Comparison of ENCODE assay signal across 8 mouse cellular contexts in the genomic region with DNA sequence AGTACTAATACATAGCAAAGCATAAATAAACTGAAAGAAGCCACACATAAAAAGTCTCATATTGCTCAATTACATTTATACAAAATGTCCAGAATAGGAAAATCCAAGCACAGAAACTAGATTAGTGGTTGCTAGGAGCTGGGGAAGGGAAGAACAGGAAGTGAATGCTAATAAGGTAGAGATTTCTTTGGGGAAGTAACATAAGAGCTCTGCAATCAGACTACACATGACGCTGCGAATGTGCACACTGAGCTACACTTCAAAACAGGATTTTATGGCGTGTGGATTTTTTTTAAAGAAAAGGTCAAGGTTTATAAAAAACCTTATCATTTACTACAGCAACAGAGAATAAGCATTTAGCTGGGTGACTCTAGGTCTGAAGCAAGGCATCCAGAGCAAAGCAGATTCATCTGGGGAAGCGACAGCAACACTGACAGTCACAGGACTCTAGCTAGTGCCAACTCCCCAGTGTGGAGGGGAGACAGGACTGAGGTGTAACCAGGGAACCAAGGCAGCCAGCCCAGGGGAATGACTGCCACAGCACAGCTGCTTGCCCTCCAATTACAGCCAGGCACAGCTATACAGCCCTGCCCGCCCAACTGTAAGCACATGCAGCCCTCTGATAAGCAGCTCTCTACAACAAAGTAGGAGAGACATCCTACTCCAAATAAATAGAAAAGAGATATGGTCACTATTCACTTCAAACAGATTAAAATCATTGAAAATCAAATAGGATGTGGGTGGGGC. TPM values are rescaled to one million over a fixed set of nuclear protein-coding genes. Genes with fewer than 3 reads are reported as not detected.
DNase-seq lines count a peak whose midpoint lies in the region; ATAC-seq and TF ChIP-seq lines count a peak whose summit lies in the region.

No protein-coding gene starts in this region.

- no peaks in the 10 kb centered on the region for H3K36me3 ChIP-seq in lung, postnatal 0 days (ENCODE audit: insufficient read depth, low read length)
- H3K36me3 ChIP-seq in intestine, embryonic 16.5 days (ENCODE audit: control insufficient read depth, insufficient read depth, low read length) = no peaks in the 10 kb centered on the region

- DNase-seq in lung, postnatal 0 days (ENCODE audit: low spot score) = peak; percentile 53
- DNase-seq in lung, postnatal 14 days = no peak
- peak; percentile 76 for DNase-seq in skeletal muscle tissue, adult 2 months (ENCODE audit: low read depth, low spot score)
- no peak for DNase-seq in frontal cortex, postnatal 25 days (ENCODE audit: low spot score in 2 of 2)
- DNase-seq in right cerebral cortex, postnatal 14 days = no peak

- TF ChIP-seq EP300 in lung, postnatal 0 days (IDR thresholded peaks at IDR 0.05) = no peak

- H3K9me3 ChIP-seq in lung, postnatal 0 days (ENCODE audit: low read length) = no peaks in the 10 kb centered on the region
- H3K9me3 ChIP-seq in intestine, embryonic 16.5 days (ENCODE audit: control insufficient read depth, low read length) = no peaks in the 10 kb centered on the region

- WGBS in lung, postnatal 0 days = 65% methylated on average over 5 of the region's 5 CpGs
- WGBS in intestine, embryonic 16.5 days = 52% methylated on average over 5 of the region's 5 CpGs

- H3K27ac ChIP-seq in lung, postnatal 0 days (ENCODE audit: low read length) = no peak overlapping the region
- no peak overlapping the region for H3K27ac ChIP-seq in intestine, embryonic 16.5 days (ENCODE audit: low read length)

- H3K4me1 ChIP-seq in lung, postnatal 0 days (ENCODE audit: insufficient read depth, low read depth, low read length) = 0 out of 2 replicates have a peak, but pooled peaks cover 3% of the 10 kb centered on the region
- H3K4me1 ChIP-seq in intestine, embryonic 16.5 days (ENCODE audit: control insufficient read depth, insufficient read depth, low read length) = peaks cover 5% of the 10 kb centered on the region; the same call in 1 of the 2 replicates

- no peak overlapping the region for H3K4me3 ChIP-seq in lung, postnatal 0 days (ENCODE audit: low read depth, low read length)
- H3K4me3 ChIP-seq in intestine, embryonic 16.5 days (ENCODE audit: low read length) = no peak overlapping the region

- no peak for TF ChIP-seq CTCF in lung, postnatal 0 days (IDR thresholded peaks at IDR 0.05)

- no peak overlapping the region for H3K9ac ChIP-seq in lung, postnatal 0 days (replicated peaks; ENCODE audit: low read depth)
- H3K9ac ChIP-seq in intestine, embryonic 16.5 days (ENCODE audit: low read depth, low read length) = no peak overlapping the region

- no peak overlapping the region for H3K4me2 ChIP-seq in lung, postnatal 0 days (replicated peaks; ENCODE audit: low read depth, low read length)
- H3K4me2 ChIP-seq in intestine, embryonic 16.5 days (ENCODE audit: low read depth, low read length) = 0 out of 2 replicates have a peak overlapping the region, but pooled peaks have one; percentile 9

- no peaks in the 10 kb centered on the region for H3K27me3 ChIP-seq in lung, postnatal 0 days (replicated peaks; ENCODE audit: insufficient read depth, low read length)
- no peaks in the 10 kb centered on the region for H3K27me3 ChIP-seq in intestine, embryonic 16.5 days (replicated peaks; ENCODE audit: control insufficient read depth, insufficient read depth, low read length)

- ATAC-seq in lung, postnatal 0 days = no peak
- peak; percentile 74 for ATAC-seq in erythroid progenitor cell, adult 5-6 weeks (replicated peaks; ENCODE audit: low FRiP score, poor library complexity, severe bottlenecking)
- ATAC-seq in intestine, embryonic 16.5 days = peak; percentile 85
- ATAC-seq in cerebellum, adult (ENCODE audit: insufficient number of reproducible peaks, low FRiP score, low TSS enrichment) = no peak

RNA-seq across cellular contexts. Expression of gene Atp2c1, which starts 42.6 kb away (rescaled TPM):
- 47.8 and 52.6 TPM in 2 replicates for polyA plus RNA-seq in lung, postnatal 0 days (2015; fragmentation: Nextera tagmentation; extraction: Ambion mirVana)
- 13.0 and 28.1 TPM in 2 replicates for total RNA-seq in erythroid progenitor cell, adult 5-6 weeks (2015; ENCODE audit: low replicate concordance)
- total RNA-seq in erythroid progenitor cell, adult 5-6 weeks (2017; ENCODE audit: low replicate concordance) = 25.2 and 37.4 TPM in 2 replicates
- polyA plus RNA-seq in intestine, embryonic 16.5 days (2015; fragmentation: Nextera tagmentation; extraction: Ambion mirVana) = 39.7 and 48.9 TPM in 2 replicates

Comparison
In these comparisons a context has a peak if more than half of its experiments do, and no peak if none do; other contexts are left out.
1. DNase-seq: peak in lung, postnatal 0 days (single experiment) and skeletal muscle tissue, adult 2 months (single experiment); none in lung, postnatal 14 days (single experiment), frontal cortex, postnatal 25 days (0 of 2) and right cerebral cortex, postnatal 14 days (single experiment).
2. ATAC-seq: peak in erythroid progenitor cell, adult 5-6 weeks (single experiment) and intestine, embryonic 16.5 days (single experiment); none in lung, postnatal 0 days (single experiment) and cerebellum, adult (single experiment).